Mouse (Mus musculus): Measurements from ENCODE around the gene Cgas.

Gene Cgas

GRCm38 (mm10) chr9:78386947-78387346, 56.1 kb downstream of the Cgas start:
- no peak for DNase-seq (ENCODE audit: low spot score in 2 of 2)

- DNase-seq (ENCODE audit: low spot score in 2 of 2) = no peak
These were observed 57.1 kb downstream of the Cgas start for GRCm38 (mm10) chr9:78385893-78386292.
